Comparison of ENCODE assay signal across 9 mouse cellular contexts in genomic region chr1:88586823-88587820, GRCm38 (mm10).
DNase-seq lines count a peak whose midpoint lies in the region; ATAC-seq and TF ChIP-seq lines count a peak whose summit lies in the region.
"Had no signal": no experiment of that assay in that cellular context is flagged by ENCODE, and none has a peak within 500 bp of the region (broad histone marks: within the 10 kb centered on the region; RNA-seq: fewer than 3 reads in every experiment).

No protein-coding gene starts in this region.

- no peaks in the 10 kb centered on the region for H3K27me3 ChIP-seq in heart, embryonic 12.5 days (replicated peaks)
- no peaks in the 10 kb centered on the region for H3K27me3 ChIP-seq in hindbrain, embryonic 14.5 days (ENCODE audit: control insufficient read depth, insufficient read depth, low read length)
- no peaks in the 10 kb centered on the region; the same call in 1 of the 2 replicates for H3K27me3 ChIP-seq in cerebellum, adult 2 months (ENCODE audit: control insufficient read depth, insufficient read depth, low read length)

- H3K4me1 ChIP-seq in heart, embryonic 12.5 days (replicated peaks), result peaks cover 17% of the 10 kb centered on the region
- no peaks in the 10 kb centered on the region for H3K4me1 ChIP-seq in hindbrain, embryonic 14.5 days (replicated peaks; ENCODE audit: control insufficient read depth, insufficient read depth, low read length)
- H3K4me1 ChIP-seq in cerebellum, adult 2 months (ENCODE audit: control insufficient read depth, insufficient read depth, low read length), result no peaks in the 10 kb centered on the region

- H3K36me3 ChIP-seq in heart, embryonic 12.5 days, result no peaks in the 10 kb centered on the region
- no peaks in the 10 kb centered on the region for H3K36me3 ChIP-seq in hindbrain, embryonic 14.5 days (replicated peaks; ENCODE audit: control insufficient read depth, insufficient read depth)
- H3K36me3 ChIP-seq: G1E had no signal

- no peaks in the 10 kb centered on the region for H3K9me3 ChIP-seq in heart, embryonic 12.5 days (replicated peaks)
- no peaks in the 10 kb centered on the region for H3K9me3 ChIP-seq in hindbrain, embryonic 14.5 days (ENCODE audit: control insufficient read depth, low read length)
- H3K9me3 ChIP-seq: G1E had no signal

- no peak overlapping the region for H3K4me2 ChIP-seq in heart, embryonic 12.5 days
- no peak overlapping the region for H3K4me2 ChIP-seq in hindbrain, embryonic 14.5 days (replicated peaks)

- no peak overlapping the region for H3K27ac ChIP-seq in heart, embryonic 12.5 days (ENCODE audit: poor library complexity, severe bottlenecking)
- H3K27ac ChIP-seq in hindbrain, embryonic 14.5 days, result no peak overlapping the region
- no peak overlapping the region for H3K27ac ChIP-seq in cerebellum, adult 2 months (ENCODE audit: insufficient read depth, low read length)

- DNase-seq in heart, adult 11 months, result peak; percentile 98
- peak; percentile 33 for DNase-seq in heart, adult 8-10 months (ENCODE audit: low spot score)
- peak; percentile 64 for DNase-seq in lung, postnatal 25 days (ENCODE audit: low spot score)
- DNase-seq in ovary, adult 18-20 months (ENCODE audit: low spot score), result no peak
- no peak for DNase-seq in hindbrain, embryonic 14.5 days (ENCODE audit: low spot score)
- no peak for DNase-seq in cerebellum, adult 2 months

- TF ChIP-seq CTCF in cerebellum, adult 2 months (IDR thresholded peaks at IDR 0.05; ENCODE audit: borderline replicate concordance, insufficient read depth, low read depth, low read length), result no peak

- no peak for ATAC-seq in heart, embryonic 12.5 days (ENCODE audit: insufficient number of reproducible peaks, low FRiP score)
- peak; percentile 77 for ATAC-seq in CD4-positive, CD25-positive, alpha-beta regulatory T cell, adult 4 months
- ATAC-seq in hindbrain, embryonic 14.5 days (ENCODE audit: low FRiP score), result no peak

- H3K9ac ChIP-seq in heart, embryonic 12.5 days, result no peak overlapping the region
- H3K9ac ChIP-seq in hindbrain, embryonic 14.5 days, result no peak overlapping the region

- no peak overlapping the region for H3K4me3 ChIP-seq in heart, embryonic 12.5 days
- no peak overlapping the region for H3K4me3 ChIP-seq in hindbrain, embryonic 14.5 days (replicated peaks; ENCODE audit: low read length)
- no peak overlapping the region for H3K4me3 ChIP-seq in cerebellum, adult 2 months (replicated peaks; ENCODE audit: insufficient read depth, low read depth, low read length)

- no peak for TF ChIP-seq POLR2A in cerebellum, adult 2 months (IDR thresholded peaks at IDR 0.05; ENCODE audit: borderline replicate concordance, insufficient read depth, low read length)

- WGBS in heart, embryonic 12.5 days, result 51% methylated on average over 13 of the region's 13 CpGs
- 82% methylated on average over 13 of the region's 13 CpGs for WGBS in hindbrain, embryonic 14.5 days
- 81% methylated on average over 13 of the region's 13 CpGs for WGBS in cerebellum, adult 2 months

Comparison
In these comparisons a context has a peak if more than half of its experiments do, and no peak if none do; other contexts are left out.
1. DNase-seq: peak in heart, adult 11 months (single experiment), heart, adult 8-10 months (single experiment) and lung, postnatal 25 days (single experiment); none in ovary, adult 18-20 months (single experiment), hindbrain, embryonic 14.5 days (single experiment) and cerebellum, adult 2 months (0 of 2).